Mouse (Mus musculus) stomach, postnatal 0 days (tissue): ENCODE results near the gene 4931414P19Rik.

ENCODE experiments used
- CTCF ChIP-seq: IDR thresholded peaks from 2 replicates; pipeline ENCODE4 v1.5.1; 2016; ENCODE audit warnings: antibody characterized with exemption, low read depth, mild to moderate bottlenecking, moderate library complexity
- EP300 ChIP-seq: optimal IDR thresholded peaks from 2 replicates; pipeline ENCODE3; 2016; ENCODE audit warnings: antibody characterized with exemption

- TF ChIP-seq CTCF (peak; percentile 34; the same call in 1 of the 2 replicates), EP300 (no peak)
Measured at GRCm38 (mm10) chr14:54603038-54603654, 2.6 kb downstream of the 4931414P19Rik start.
